Mouse (Mus musculus): ENCODE results near the gene Ppp5c.

Ppp5c gene

GRCm38 (mm10) chr7:17017036-17017435 lies 10.7 kb downstream of the Ppp5c start:
- no peak for DNase-seq (ENCODE audit: low read depth, low spot score)

GRCm38 (mm10) chr7:17015381-17015780 lies 12.3 kb downstream of the Ppp5c start:
- DNase-seq (ENCODE audit: low read depth, low spot score), result no peak

- no peak for DNase-seq (ENCODE audit: low read depth, low spot score)
These were observed 15.7 kb downstream of the Ppp5c start for GRCm38 (mm10) chr7:17011909-17012590.

- no peak for DNase-seq (ENCODE audit: low read depth, low spot score)
These were observed 17.7 kb downstream of the Ppp5c start for GRCm38 (mm10) chr7:17010010-17010347.

- no peak for DNase-seq (ENCODE audit: low read depth, low spot score)
These were observed 18.3 kb downstream of the Ppp5c start for GRCm38 (mm10) chr7:17009326-17010009.

- DNase-seq (ENCODE audit: low read depth, low spot score), result no peak
These were observed 20.4 kb downstream of the Ppp5c start for GRCm38 (mm10) chr7:17007300-17007699.

GRCm38 (mm10) chr7:17004716-17005115 lies 23.0 kb downstream of the Ppp5c start:
- DNase-seq (ENCODE audit: low read depth, low spot score), result no peak

GRCm38 (mm10) chr7:17003230-17003960 lies 24.3 kb downstream of the Ppp5c start:
- no peak for DNase-seq (ENCODE audit: low read depth, low spot score)

- peak; percentile 88 for DNase-seq (ENCODE audit: low read depth, low spot score)
These were observed 25.1 kb downstream of the Ppp5c start for GRCm38 (mm10) chr7:17002375-17003195.

GRCm38 (mm10) chr7:16999650-17000049 lies 28.1 kb downstream of the Ppp5c start:
- DNase-seq (ENCODE audit: low read depth, low spot score), result peak; percentile 85

- no peak for DNase-seq (ENCODE audit: low read depth, low spot score)
These were observed 28.5 kb downstream of the Ppp5c start for GRCm38 (mm10) chr7:16999233-16999632.

GRCm38 (mm10) chr7:16995345-16995744 lies 32.4 kb downstream of the Ppp5c start:
- DNase-seq (ENCODE audit: low read depth, low spot score), result no peak

GRCm38 (mm10) chr7:16994400-16994799 lies 33.3 kb downstream of the Ppp5c start:
- DNase-seq (ENCODE audit: low read depth, low spot score), result no peak

- DNase-seq (ENCODE audit: low read depth, low spot score), result peak; percentile 89
These were observed 33.9 kb downstream of the Ppp5c start for GRCm38 (mm10) chr7:16993651-16994399.

GRCm38 (mm10) chr7:16992451-16992807 lies 35.3 kb downstream of the Ppp5c start, which contains the start of gene Ccdc8:
Gene Ccdc8, plus strand, starts transcription at chr7:16992708.
- no peak for DNase-seq (ENCODE audit: low read depth, low spot score)

GRCm38 (mm10) chr7:16991681-16992450 lies 35.9 kb downstream of the Ppp5c start:
- peak; percentile 74 for DNase-seq (ENCODE audit: low read depth, low spot score)

- DNase-seq (ENCODE audit: low read depth, low spot score), result no peak
These were observed 37.5 kb downstream of the Ppp5c start for GRCm38 (mm10) chr7:16990006-16990744.

GRCm38 (mm10) chr7:16988405-16988804 lies 39.3 kb downstream of the Ppp5c start:
- DNase-seq (ENCODE audit: low read depth, low spot score), result peak; percentile 57

- no peak for DNase-seq (ENCODE audit: low read depth, low spot score)
These were observed 40.1 kb downstream of the Ppp5c start for GRCm38 (mm10) chr7:16987541-16988149.

Data from forelimb bud, embryonic 11.5 days (tissue).